Comparison of ENCODE assay signal across 8 mouse cellular contexts in the genomic region with DNA sequence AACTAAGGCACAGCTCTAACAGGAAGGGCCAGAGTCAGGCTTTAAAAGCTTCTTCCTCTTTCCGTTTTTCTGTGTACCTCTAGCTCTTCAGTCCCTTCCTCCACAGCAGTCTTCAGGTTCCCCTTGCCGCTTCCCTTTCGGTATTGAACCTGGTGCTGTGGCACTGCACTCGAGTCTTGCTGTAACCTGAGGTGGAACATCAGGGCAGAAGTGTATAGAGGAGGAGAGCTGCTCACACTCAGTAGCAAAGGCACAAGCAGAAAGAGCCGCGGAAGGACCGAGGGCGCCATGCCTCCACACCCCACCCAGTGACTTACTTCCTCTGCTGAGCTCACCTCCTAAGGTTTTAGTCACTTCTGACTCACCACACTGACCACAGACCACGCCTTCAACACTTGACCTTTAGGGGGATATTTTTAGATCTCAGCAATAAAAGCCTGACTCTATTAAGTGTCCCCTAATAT. TPM values are rescaled to one million over a fixed set of nuclear protein-coding genes. Genes with fewer than 3 reads are reported as not detected.
DNase-seq lines count a peak whose midpoint lies in the region; ATAC-seq lines count a peak whose summit lies in the region.

A gene (minus strand): TSS at position 321 of the 464 bp plus-strand sequence.

- no peak within 1 kb of the TSS for H3K4me3 ChIP-seq in heart, embryonic 13.5 days
- no peak within 1 kb of the TSS for H3K4me3 ChIP-seq in stomach, embryonic 14.5 days (ENCODE audit: low read depth, low read length)

- no peak within 1 kb of the TSS for H3K9ac ChIP-seq in heart, embryonic 13.5 days
- no peak within 1 kb of the TSS for H3K9ac ChIP-seq in stomach, embryonic 14.5 days (replicated peaks; ENCODE audit: low read depth, low read length)

- intact Hi-C loops in left cerebral cortex, postnatal 36 days (cut with DNase I) = no loop called here

- H3K36me3 ChIP-seq in heart, embryonic 13.5 days = no peaks in the 10 kb centered on the region
- H3K36me3 ChIP-seq in stomach, embryonic 14.5 days (ENCODE audit: control insufficient read depth, insufficient read depth, low read length) = no peaks in the 10 kb centered on the region

- DNase-seq in kidney, adult 9 months = peak; percentile 3
- no peak for DNase-seq in kidney, postnatal 10 days
- DNase-seq in adrenal gland, postnatal 4 days (ENCODE audit: low spot score in 2 of 2) = no peak
- no peak for DNase-seq in left cerebral cortex, postnatal 36 days (ENCODE audit: low spot score in 2 of 2)

- no peaks in the 10 kb centered on the region for H3K27me3 ChIP-seq in heart, embryonic 13.5 days (replicated peaks)
- no peaks in the 10 kb centered on the region for H3K27me3 ChIP-seq in stomach, embryonic 14.5 days (ENCODE audit: control insufficient read depth, insufficient read depth, low read length)

- H3K4me1 ChIP-seq in heart, embryonic 13.5 days = peaks cover 15% of the 10 kb centered on the region
- H3K4me1 ChIP-seq in stomach, embryonic 14.5 days (ENCODE audit: control insufficient read depth, insufficient read depth, low read length) = no peaks in the 10 kb centered on the region

- WGBS in heart, embryonic 13.5 days = 71% methylated on average over 9 of the region's 9 CpGs
- WGBS in stomach, embryonic 14.5 days = 86% methylated on average over 9 of the region's 9 CpGs

- ATAC-seq in heart, embryonic 13.5 days (ENCODE audit: extremely low read depth, insufficient number of reproducible peaks, low FRiP score, low TSS enrichment) = no peak
- ATAC-seq in megakaryocyte progenitor cell, adult 5-6 weeks (replicated peaks; ENCODE audit: poor library complexity) = peak; percentile 93
- no peak for ATAC-seq in stomach, embryonic 14.5 days (ENCODE audit: insufficient number of reproducible peaks, insufficient read depth, low FRiP score, low read depth)
- no peak for ATAC-seq in frontal cortex, adult (ENCODE audit: low TSS enrichment)

- H3K27ac ChIP-seq in heart, embryonic 13.5 days (replicated peaks) = no peak within 1 kb of the TSS
- H3K27ac ChIP-seq in stomach, embryonic 14.5 days (ENCODE audit: low read length) = no peak within 1 kb of the TSS

- no peak within 1 kb of the TSS for H3K4me2 ChIP-seq in heart, embryonic 13.5 days
- H3K4me2 ChIP-seq in stomach, embryonic 14.5 days (replicated peaks; ENCODE audit: low read depth, low read length) = no peak within 1 kb of the TSS

- no peaks in the 10 kb centered on the region for H3K9me3 ChIP-seq in heart, embryonic 13.5 days
- H3K9me3 ChIP-seq in stomach, embryonic 14.5 days (ENCODE audit: control insufficient read depth, low read depth, low read length) = no peaks in the 10 kb centered on the region

RNA-seq across cellular contexts. Expression of the gene that starts here (rescaled TPM):
- total RNA-seq in adrenal gland, postnatal 4 days (2021) = 10 to 100 TPM; 21.2 to 26.0 TPM
- 10.8 and 14.3 TPM in 2 replicates for polyA plus RNA-seq in heart, embryonic 13.5 days (2015; fragmentation: Nextera tagmentation; extraction: Ambion mirVana)
- total RNA-seq in left cerebral cortex, postnatal 36 days (2021) = 100 to 1,000 TPM; 196 to 198 TPM
- total RNA-seq in megakaryocyte progenitor cell, adult 5-6 weeks (2015) = 0.88 and 1.7 TPM in 2 replicates
- 0.07 and 0.25 TPM in 2 replicates for total RNA-seq in megakaryocyte progenitor cell, adult 5-6 weeks (2017)
- polyA plus RNA-seq in stomach, embryonic 14.5 days (2014; fragmentation: Nextera tagmentation; extraction: Ambion mirVana) = 27.4 and 28.3 TPM in 2 replicates

Comparison
In these comparisons a context has a peak if more than half of its experiments do, and no peak if none do; other contexts are left out.
1. RNA of the gene that starts here (total RNA-seq): 196 to 198 TPM in left cerebral cortex, postnatal 36 days and 21.2 to 26.0 TPM in adrenal gland, postnatal 4 days; 0.07 to 1.7 TPM in megakaryocyte progenitor cell, adult 5-6 weeks; every median in the first group is over 4 times any median in the second.
2. RNA of the gene that starts here (total RNA-seq): 196 to 198 TPM in left cerebral cortex, postnatal 36 days; 21.2 to 26.0 TPM in adrenal gland, postnatal 4 days; every median in the first group is over 4 times any median in the second.